In the genomic region with DNA sequence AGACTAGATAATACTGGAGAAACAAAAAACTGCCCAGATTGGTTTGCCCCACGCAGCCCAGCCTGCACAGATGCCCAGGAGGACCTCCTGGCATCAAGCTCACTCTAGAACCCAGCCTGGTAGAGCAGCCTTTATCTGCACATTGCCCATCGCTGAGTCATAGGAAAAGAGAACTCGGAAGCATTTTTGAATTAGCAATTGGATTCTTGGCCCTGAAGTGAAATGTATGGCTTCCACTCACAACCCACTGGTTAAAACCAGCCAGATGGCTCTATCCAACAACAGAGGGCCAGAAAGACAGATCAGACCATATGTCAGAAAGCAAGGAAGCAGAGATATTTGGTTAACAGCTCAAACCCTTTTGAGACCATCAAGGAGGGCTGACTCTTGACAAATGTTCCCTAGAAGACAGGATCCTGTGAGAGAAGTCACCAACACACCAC, we compare ENCODE assay signal across 12 mouse cellular contexts. TPM values are rescaled to one million over a fixed set of nuclear protein-coding genes. Genes with fewer than 3 reads are reported as not detected.
DNase-seq lines count a peak whose midpoint lies in the region; ATAC-seq lines count a peak whose summit lies in the region.
"Had no signal": no experiment of that assay in that cellular context is flagged by ENCODE, and none has a peak within 500 bp of the region (broad histone marks: within the 10 kb centered on the region; RNA-seq: fewer than 3 reads in every experiment).

No protein-coding gene starts in this region.

- peak; percentile 82 for ATAC-seq in cerebellum, adult (ENCODE audit: insufficient number of reproducible peaks, low FRiP score, low TSS enrichment)
- ATAC-seq: Patski had no signal

- no peak for DNase-seq in cerebellum, postnatal 4 days (ENCODE audit: low spot score in 2 of 2)
- peak; percentile 62 to 83 for DNase-seq in layer of hippocampus, adult 18-20 months (ENCODE audit: low spot score in 2 of 2)
- no peak for DNase-seq in layer of hippocampus, adult 9-10 months (ENCODE audit: low spot score)
- DNase-seq in cerebellum, adult 18-20 months = peak; percentile 80 to 85
- peak; percentile 39 to 63 for DNase-seq in layer of hippocampus, postnatal 14 days (ENCODE audit: low spot score in 2 of 2)
- DNase-seq in embryo, embryonic 10 days (ENCODE audit: low spot score) = no peak
- no peak for DNase-seq in ovary, postnatal 14 days (ENCODE audit: low spot score)
- DNase-seq: heart, adult 18-20 months; lung, postnatal 10 days; retina, postnatal 1 day had no signal

RNA-seq across cellular contexts. Expression of a gene that starts 25.5 kb away (rescaled TPM):
- 100 to 1,000 TPM; 108 to 115 TPM for total RNA-seq in layer of hippocampus, adult 18-20 months (2021)
- total RNA-seq in layer of hippocampus, postnatal 14 days (2021) = 10 to 100 TPM; 90.7 to 93.6 TPM

RNA-seq across cellular contexts. Expression of a gene that starts 47.5 kb away (rescaled TPM):
- under 1 TPM; 0.25 to 0.77 TPM for total RNA-seq in layer of hippocampus, adult 18-20 months (2021)
- total RNA-seq in layer of hippocampus, postnatal 14 days (2021) = under 1 TPM; 0.48 to 0.62 TPM

RNA-seq across cellular contexts. Expression of a gene that starts 51.9 kb away (rescaled TPM):
- total RNA-seq in layer of hippocampus, adult 18-20 months (2021) = 1 to 10 TPM; 7.4 to 8.9 TPM
- total RNA-seq in layer of hippocampus, postnatal 14 days (2021) = 1 to 10 TPM; 8.9 to 9.2 TPM

Comparison
In these comparisons a context has a peak if more than half of its experiments do, and no peak if none do; other contexts are left out.
1. DNase-seq: peak in layer of hippocampus, adult 18-20 months (2 of 2), cerebellum, adult 18-20 months (2 of 2) and layer of hippocampus, postnatal 14 days (2 of 2); none in cerebellum, postnatal 4 days (0 of 2), layer of hippocampus, adult 9-10 months (single experiment), embryo, embryonic 10 days (single experiment) and ovary, postnatal 14 days (single experiment).